Mouse (Mus musculus) brown adipose tissue, adult 24 weeks (tissue): Measurements from ENCODE around the gene Sgcd. TPM values are rescaled to one million over a fixed set of nuclear protein-coding genes. Genes with fewer than 3 reads are reported as not detected.

Experiments used
- H3K27ac ChIP-seq: fragments of 200-500 bp; replicated peaks from 2 replicates; pipeline ENCODE4 v1.5.1; 2012; ENCODE audit warnings: low read depth, mild to moderate bottlenecking, low read length
- H3K4me1 ChIP-seq: fragments of 200-500 bp; 2 replicates; pipeline ENCODE4 v1.6.1; 2012; ENCODE audit warnings: low read length, mixed read lengths; ENCODE audit not compliant: control insufficient read depth, insufficient read depth, insufficient read length
- H3K4me3 ChIP-seq: fragments of 200-500 bp; 2 replicates; pipeline ENCODE4 v1.5.1; 2012; ENCODE audit warnings: low read depth, mild to moderate bottlenecking, low read length, moderate library complexity; ENCODE audit not compliant: insufficient read depth
- polyA plus RNA-seq: library from polyadenylated mRNA; stranded (reverse); fragments of >200 nt; gene quantifications from 2 replicates; pipeline ENCODE4 v1.2.4, GENCODE M21; 2012; ENCODE audit not compliant: missing spikeins, insufficient read depth, insufficient read length

Sgcd gene
- polyA plus RNA-seq, 1 experiment = 42.5 TPM

GRCm38 (mm10) chr11:47049756-47050155, 939.0 kb downstream of the Sgcd start:
- Histone ChIP-seq H3K4me3 (no peak overlapping the region), H3K27ac (no peak overlapping the region)

DNA sequence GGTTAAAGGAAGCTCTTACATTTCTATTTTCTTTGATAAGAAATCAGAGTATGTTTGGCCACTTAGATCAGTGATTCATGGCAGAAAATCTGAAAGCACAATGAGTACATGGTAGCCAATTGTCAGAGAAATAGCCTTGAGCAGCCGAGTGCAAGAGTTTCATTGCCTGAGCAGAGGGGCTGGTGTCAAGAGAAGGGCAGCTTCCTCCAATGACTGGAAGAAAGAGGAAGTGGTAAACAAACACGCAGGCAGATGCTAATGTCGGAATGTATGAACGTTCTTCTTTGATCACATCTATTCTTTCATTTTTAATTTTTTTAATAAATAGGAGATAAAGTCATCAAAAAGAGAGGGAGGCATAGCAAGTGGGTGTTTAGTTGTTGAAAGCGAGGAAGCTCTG, 956.5 kb downstream of the Sgcd start:
- Histone ChIP-seq H3K4me3 (no peak overlapping the region), H3K4me1 (no peaks in the 10 kb centered on the region), H3K27ac (no peak overlapping the region)

More at GRCm38 (mm10) chr11:47049756-47050155, 939.0 kb downstream of the Sgcd start:
- H3K4me1 ChIP-seq = no peaks in the 10 kb centered on the region

GRCm38 (mm10) chr11:47020874-47021273, 967.9 kb downstream of the Sgcd start:
- H3K4me1 ChIP-seq = no peaks in the 10 kb centered on the region

DNA sequence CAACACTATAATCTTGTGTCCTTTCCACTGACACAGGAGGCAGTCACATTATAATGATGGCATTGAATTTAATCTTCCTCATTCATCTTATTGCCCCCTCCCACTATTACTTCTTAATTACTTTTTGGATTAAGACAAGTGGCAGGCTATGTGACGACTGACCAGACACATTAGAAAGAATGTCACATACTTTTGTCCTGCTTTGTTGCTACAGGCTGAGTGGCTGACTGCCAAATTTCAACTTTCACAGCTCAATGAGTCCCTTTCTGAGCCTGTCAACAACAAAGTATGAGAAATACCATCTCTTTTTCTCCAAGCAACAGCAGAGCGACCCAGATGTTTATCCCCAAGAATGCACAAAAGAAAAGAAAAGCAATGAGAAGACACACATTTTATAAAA, 970.6 kb downstream of the Sgcd start:
- Histone ChIP-seq H3K27ac (no peak overlapping the region), H3K4me3 (no peak overlapping the region), H3K4me1 (no peaks in the 10 kb centered on the region)

More at GRCm38 (mm10) chr11:47020874-47021273, 967.9 kb downstream of the Sgcd start:
- H3K4me3 ChIP-seq = no peak overlapping the region
- no peak overlapping the region for H3K27ac ChIP-seq

- H3K27ac ChIP-seq = no peak overlapping the region
- no peaks in the 10 kb centered on the region for H3K4me1 ChIP-seq
- no peak overlapping the region for H3K4me3 ChIP-seq
Observed at GRCm38 (mm10) chr11:47015683-47016082, 973.1 kb downstream of the Sgcd start.

- no peak overlapping the region for H3K27ac ChIP-seq
- H3K4me1 ChIP-seq = no peaks in the 10 kb centered on the region
- no peak overlapping the region for H3K4me3 ChIP-seq
Observed at GRCm38 (mm10) chr11:47014278-47014677, 974.5 kb downstream of the Sgcd start.

DNA sequence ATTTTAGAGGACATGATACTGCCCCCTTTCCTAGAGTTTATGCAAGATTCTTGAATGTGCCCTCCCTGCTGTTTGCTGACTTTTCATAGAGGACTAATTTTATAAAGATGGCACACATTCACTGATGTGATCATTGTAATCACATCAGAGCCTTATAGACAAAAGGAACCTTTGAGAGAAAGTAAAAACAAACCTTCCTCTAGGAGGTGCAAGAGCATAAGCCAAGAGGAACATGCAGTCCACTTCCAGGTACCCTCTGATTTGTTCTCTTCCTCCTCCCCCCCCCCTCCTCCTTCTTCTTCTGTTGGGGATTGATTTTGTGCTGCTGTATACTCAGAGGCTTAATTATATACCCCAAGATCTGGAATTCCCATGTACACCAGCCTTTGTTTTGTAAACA, 978.6 kb downstream of the Sgcd start:
- Histone ChIP-seq H3K27ac (no peak overlapping the region), H3K4me1 (no peaks in the 10 kb centered on the region)

GRCm38 (mm10) chr11:47005301-47005875, 983.4 kb downstream of the Sgcd start:
- no peaks in the 10 kb centered on the region for H3K4me1 ChIP-seq
- H3K27ac ChIP-seq = no peak overlapping the region
- H3K4me3 ChIP-seq = no peak overlapping the region

More for the DNA sequence above, 978.6 kb downstream of the Sgcd start:
- H3K4me3 ChIP-seq = no peak overlapping the region

DNA sequence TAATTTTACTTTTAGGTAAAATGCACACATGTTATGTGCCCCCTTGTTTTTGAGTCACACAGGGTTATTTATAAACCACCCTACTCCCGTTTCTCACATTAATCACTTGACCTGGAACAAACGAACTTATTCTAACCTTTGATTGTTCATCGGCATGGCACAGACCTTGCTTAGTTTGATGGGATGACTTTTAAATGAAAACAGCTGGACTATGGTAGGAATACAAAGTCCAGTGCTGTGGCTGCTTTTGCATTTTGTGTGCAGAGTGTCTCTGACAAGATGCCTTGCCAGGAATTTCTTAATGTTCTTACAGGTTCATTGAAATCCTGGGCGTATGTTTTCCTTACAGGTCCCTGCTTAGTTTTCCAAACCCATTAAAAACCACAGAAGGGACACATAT, 1049.5 kb downstream of the Sgcd start:
- Histone ChIP-seq H3K4me1 (no peaks in the 10 kb centered on the region), H3K27ac (no peak overlapping the region), H3K4me3 (no peak overlapping the region)

DNA sequence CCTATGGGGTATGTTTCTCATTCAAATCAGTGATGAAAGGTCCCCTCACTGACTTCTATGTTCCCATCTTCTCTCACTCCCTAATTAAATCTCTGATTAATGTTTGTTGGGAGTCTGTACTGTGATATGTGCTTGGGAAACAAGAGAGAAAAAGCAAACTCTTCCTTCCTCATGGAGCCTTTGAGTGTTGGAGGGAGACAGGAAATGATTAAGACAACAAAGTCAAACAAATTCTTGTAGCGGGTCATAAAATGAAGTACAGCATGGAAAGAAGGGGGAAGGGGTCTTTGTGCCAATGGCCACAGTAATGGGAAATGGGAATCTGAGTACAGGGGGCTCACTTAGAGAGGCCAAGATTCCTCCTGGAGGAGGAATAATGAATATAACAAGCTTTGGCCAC, 1063.8 kb downstream of the Sgcd start:
- H3K4me1 ChIP-seq = no peaks in the 10 kb centered on the region
- no peak overlapping the region for H3K4me3 ChIP-seq
- no peak overlapping the region for H3K27ac ChIP-seq

DNA sequence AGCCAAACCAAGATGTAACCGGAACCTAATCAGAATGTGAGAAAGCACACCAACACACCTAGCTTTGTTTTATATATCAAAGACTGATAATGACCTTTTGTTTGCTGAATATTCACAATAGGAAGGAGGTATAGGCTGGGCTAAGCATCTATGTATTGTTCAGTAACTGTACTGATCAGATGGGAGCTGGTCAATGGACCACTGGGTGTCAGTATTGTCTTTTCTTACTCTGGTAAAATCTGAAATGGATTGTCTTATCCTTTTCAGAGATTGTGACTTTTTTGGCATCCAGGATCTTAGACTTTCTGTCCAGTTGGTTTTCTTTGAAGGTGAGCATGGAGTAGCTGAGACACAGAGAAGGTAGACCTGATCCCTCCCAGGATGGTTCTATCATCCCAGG, 1068.5 kb downstream of the Sgcd start:
- no peak overlapping the region for H3K27ac ChIP-seq
- no peaks in the 10 kb centered on the region for H3K4me1 ChIP-seq
- H3K4me3 ChIP-seq = no peak overlapping the region

GRCm38 (mm10) chr11:46912656-46913237, 1076.0 kb downstream of the Sgcd start:
- no peaks in the 10 kb centered on the region for H3K4me1 ChIP-seq
- H3K4me3 ChIP-seq = no peak overlapping the region
- no peak overlapping the region for H3K27ac ChIP-seq

DNA sequence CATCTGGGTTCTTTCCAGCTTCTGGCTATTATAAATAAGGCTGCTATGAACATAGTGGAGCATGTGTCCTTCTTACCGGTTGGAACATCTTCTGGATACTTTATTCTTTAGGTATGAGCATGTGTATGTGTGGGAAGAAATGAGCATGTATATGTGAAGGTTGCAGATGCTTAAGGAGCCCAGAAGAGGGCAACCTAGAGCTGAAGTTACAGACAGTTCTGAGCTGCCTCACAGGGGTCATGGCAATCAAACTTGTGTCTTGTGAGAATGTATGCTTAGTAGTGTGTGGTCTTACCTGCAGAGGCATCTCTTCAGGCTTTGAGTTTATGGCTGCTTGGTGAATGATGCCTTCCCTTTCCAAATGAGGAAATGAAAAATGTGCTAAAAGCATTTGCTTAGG, 1084.5 kb downstream of the Sgcd start:
- Histone ChIP-seq H3K4me1 (no peaks in the 10 kb centered on the region), H3K27ac (no peak overlapping the region), H3K4me3 (no peak overlapping the region)

- no peak overlapping the region for H3K4me3 ChIP-seq
- H3K27ac ChIP-seq = no peak overlapping the region
- H3K4me1 ChIP-seq = no peaks in the 10 kb centered on the region
Observed at GRCm38 (mm10) chr11:46889093-46889492, 1099.7 kb downstream of the Sgcd start.

- no peak overlapping the region for H3K27ac ChIP-seq
- H3K4me1 ChIP-seq = no peaks in the 10 kb centered on the region
- H3K4me3 ChIP-seq = no peak overlapping the region
Observed at GRCm38 (mm10) chr11:46882456-46882855, 1106.3 kb downstream of the Sgcd start.

DNA sequence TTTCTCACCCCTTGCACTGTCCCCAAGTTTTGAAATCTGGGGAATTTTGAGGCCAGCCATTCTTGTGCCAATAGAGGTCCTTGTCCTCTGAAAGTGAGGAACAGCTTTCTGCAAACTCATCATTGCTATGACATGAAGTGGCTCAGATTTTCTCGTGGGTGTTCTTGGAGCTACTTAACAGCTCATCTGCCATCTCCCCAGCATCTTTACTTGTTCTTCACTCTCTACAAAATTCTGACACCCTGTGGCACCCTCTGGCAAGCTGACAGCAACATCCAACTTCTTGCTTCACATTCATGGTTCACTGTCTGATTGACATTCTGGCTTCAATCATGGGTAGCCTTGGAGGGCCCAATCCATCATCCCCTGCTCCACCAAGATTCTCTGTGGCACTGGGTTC, 1113.0 kb downstream of the Sgcd start:
- H3K4me1 ChIP-seq = no peaks in the 10 kb centered on the region
- no peak overlapping the region for H3K27ac ChIP-seq
- H3K4me3 ChIP-seq = no peak overlapping the region
